Mouse (Mus musculus) cortical plate, adult 2 months (tissue): ENCODE measurements around the gene Hoxc11.

Experiments
- CTCF ChIP-seq: fragments of 200-500 bp; IDR thresholded peaks from 2 replicates; pipeline ENCODE4 v1.5.1; 2011; ENCODE audit warnings: mild to moderate bottlenecking, control low read depth, low read length; ENCODE audit not compliant: insufficient read depth; ENCODE audit errors: extremely low read depth
- POLR2A ChIP-seq: fragments of 200-500 bp; IDR thresholded peaks from 2 replicates; pipeline ENCODE4 v1.6.1; 2011; ENCODE audit warnings: mild to moderate bottlenecking, low read length, control low read depth; ENCODE audit not compliant: insufficient read depth; ENCODE audit errors: extremely low read depth

GRCm38 (mm10) chr15:102917972-102918572 lies 36.2 kb upstream of the Hoxc11 start:
- no peak for TF ChIP-seq CTCF
- no peak for TF ChIP-seq POLR2A
